Mouse (Mus musculus): ENCODE results near the gene Syt14. TPM values are rescaled to one million over a fixed set of nuclear protein-coding genes. Genes with fewer than 3 reads are reported as not detected.

Gene Syt14
- total and polyA plus RNA-seq, 3 experiments = 1.8 to 2.4 TPM; not detected in 1

GRCm38 (mm10) chr1:192855474-192856230 is 179.9 kb downstream of the Syt14 start, which contains the start of gene Sertad4:
Gene Sertad4, minus strand, starts transcription at chr1:192855756.
- Histone ChIP-seq H3K4me3 (ENCODE audit: control insufficient read depth in 1 of 2, insufficient read depth in 1 of 2, low read depth in 2 of 2, low read length in 2 of 2) (no peak within 1 kb of the TSS), H3K27me3 (ENCODE audit: control insufficient read depth in 1 of 2, insufficient read depth in 2 of 2, low read length in 2 of 2) (peaks cover 0 to 1% of the 10 kb centered on the region in 2 experiments; a peak in 2 of 4 replicates), H3K27ac (ENCODE audit: control insufficient read depth, low read depth, low read length) (no peak within 1 kb of the TSS), H3K9ac (ENCODE audit: control insufficient read depth, low read depth, low read length, poor library complexity, severe bottlenecking) (no peak within 1 kb of the TSS), H3K9me3 (replicated peaks; ENCODE audit: insufficient read depth, low read length) (no peaks in the 10 kb centered on the region), H3K79me2 (ENCODE audit: control insufficient read depth, insufficient read depth, low read length, poor library complexity) (no peaks in the 10 kb centered on the region), H3K4me1 (ENCODE audit: control insufficient read depth in 1 of 2, insufficient read depth in 2 of 2, low read length in 2 of 2) (no peaks in the 10 kb centered on the region; a peak in 1 of 4 replicates), H3K36me3 (ENCODE audit: control insufficient read depth in 1 of 2, insufficient read depth in 2 of 2, low read length in 2 of 2) (no peaks in the 10 kb centered on the region)
- no peak for DNase-seq (ENCODE audit: low read depth, low spot score)
- TF ChIP-seq NRF1 (IDR thresholded peaks at IDR 0.05; ENCODE audit: insufficient read depth, low read depth, low read length, poor library complexity, severe bottlenecking) (no peak), CHD2 (IDR thresholded peaks at IDR 0.05; ENCODE audit: low read length) (no peak), BHLHE40 (IDR thresholded peaks at IDR 0.05; ENCODE audit: borderline replicate concordance, low read depth, low read length) (no peak), USF1 (IDR thresholded peaks at IDR 0.05; ENCODE audit: low read depth, low read length) (no peak), NELFE (IDR thresholded peaks at IDR 0.05; ENCODE audit: low read depth, low read length) (no peak), MAX (IDR thresholded peaks at IDR 0.05; ENCODE audit: low read length) (no peak), ZMIZ1 (IDR thresholded peaks at IDR 0.05; ENCODE audit: low read depth, low read length) (no peak)

- TF ChIP-seq SIN3A (IDR thresholded peaks at IDR 0.05; ENCODE audit: low read length) = no peak
- no peak for TF ChIP-seq KAT2A (conservative IDR thresholded peaks at IDR 0.05; ENCODE audit: low read depth, low read length)
- no peak for TF ChIP-seq GABPA (IDR thresholded peaks at IDR 0.05; ENCODE audit: low read depth, low read length)
- TF ChIP-seq MEF2A (IDR thresholded peaks at IDR 0.05; ENCODE audit: extremely low read depth, insufficient replicate concordance, low read depth, low read length, poor library complexity, severe bottlenecking) = no peak
- no peak for TF ChIP-seq MAFK (IDR thresholded peaks at IDR 0.05; ENCODE audit: borderline replicate concordance, low read depth, low read length)
- TF ChIP-seq MYB (IDR thresholded peaks at IDR 0.05; ENCODE audit: low read depth, low read length) = no peak
- no peak for TF ChIP-seq NRF1 (IDR thresholded peaks at IDR 0.05; ENCODE audit: insufficient read depth, low read depth, low read length, poor library complexity, severe bottlenecking)
- no peak for TF ChIP-seq BHLHE40 (IDR thresholded peaks at IDR 0.05; ENCODE audit: borderline replicate concordance, low read depth, low read length)
- TF ChIP-seq TCF12 (IDR thresholded peaks at IDR 0.05; ENCODE audit: low read depth, low read length) = no peak
- no peak for TF ChIP-seq UBTF (IDR thresholded peaks at IDR 0.05; ENCODE audit: borderline replicate concordance, insufficient read depth, low read depth, low read length)
- no peak for TF ChIP-seq CTCF (IDR thresholded peaks at IDR 0.05 in 2 of 3, conservative IDR thresholded peaks at IDR 0.05 in 1 of 3; ENCODE audit: control insufficient read depth in 1 of 3, insufficient read depth in 1 of 3, low read depth in 2 of 3, low read length in 3 of 3, poor library complexity in 1 of 3, severe bottlenecking in 1 of 3)
- no peak for TF ChIP-seq MYC (IDR thresholded peaks at IDR 0.05; ENCODE audit: low read depth, low read length)
- TF ChIP-seq ZNF384 (IDR thresholded peaks at IDR 0.05; ENCODE audit: low read depth, low read length) = no peak
- TF ChIP-seq POLR2AphosphoS2 (IDR thresholded peaks at IDR 0.05; ENCODE audit: low read length) = no peak
- no peak for TF ChIP-seq TAL1 (IDR thresholded peaks at IDR 0.05; ENCODE audit: low read length)
- TF ChIP-seq CHD1 (IDR thresholded peaks at IDR 0.05; ENCODE audit: low read depth, low read length) = no peak
- DNase-seq (ENCODE audit: low read depth, low spot score) = no peak
- no peaks in the 10 kb centered on the region for H3K9me3 ChIP-seq (replicated peaks; ENCODE audit: insufficient read depth, low read length)
- no peak overlapping the region for H3K4me3 ChIP-seq (ENCODE audit: control insufficient read depth in 1 of 2, insufficient read depth in 1 of 2, low read depth in 2 of 2, low read length in 2 of 2)
- no peak overlapping the region for H3K9ac ChIP-seq (ENCODE audit: control insufficient read depth, low read depth, low read length, poor library complexity, severe bottlenecking)
- H3K27me3 ChIP-seq (ENCODE audit: control insufficient read depth in 1 of 2, insufficient read depth in 2 of 2, low read length in 2 of 2) = peaks cover 0 to 1% of the 10 kb centered on the region in 2 experiments; a peak in 2 of 4 replicates
- H3K27ac ChIP-seq (ENCODE audit: control insufficient read depth, low read depth, low read length) = no peak overlapping the region
- no peaks in the 10 kb centered on the region for H3K79me2 ChIP-seq (ENCODE audit: control insufficient read depth, insufficient read depth, low read length, poor library complexity)
- H3K36me3 ChIP-seq (ENCODE audit: control insufficient read depth in 1 of 2, insufficient read depth in 2 of 2, low read length in 2 of 2) = no peaks in the 10 kb centered on the region
- H3K4me1 ChIP-seq (ENCODE audit: control insufficient read depth in 1 of 2, insufficient read depth in 2 of 2, low read length in 2 of 2) = no peaks in the 10 kb centered on the region
These were observed 180.7 kb downstream of the Syt14 start for GRCm38 (mm10) chr1:192854819-192855271.
